Mouse (Mus musculus) thymus, adult 2 months (tissue): Measurements from ENCODE around the gene Grip1. TPM values are rescaled to one million over a fixed set of nuclear protein-coding genes. Genes with fewer than 3 reads are reported as not detected.

Source experiments
- DNase-seq: peaks from one replicate; pipeline ENCODE4 v3.0.0; 2021
- H3K27ac ChIP-seq: fragments of 200-500 bp; 2 replicates; pipeline ENCODE4 v1.5.1; 2012; ENCODE audit warnings: low read length, control low read depth; ENCODE audit not compliant: control insufficient read depth, insufficient read depth
- H3K27me3 ChIP-seq: fragments of 200-500 bp; 2 replicates; pipeline ENCODE4 v1.6.1; 2012; ENCODE audit warnings: mild to moderate bottlenecking, low read length, moderate library complexity, mixed read lengths; ENCODE audit not compliant: control insufficient read depth, insufficient read depth
- H3K36me3 ChIP-seq: fragments of 200-500 bp; 2 replicates; pipeline ENCODE4 v1.6.1; 2012; ENCODE audit warnings: mild to moderate bottlenecking, low read length, moderate library complexity; ENCODE audit not compliant: control insufficient read depth, insufficient read depth
- H3K4me1 ChIP-seq: fragments of 200-500 bp; replicated peaks from 2 replicates; pipeline ENCODE4 v1.6.1; 2012; ENCODE audit warnings: low read length; ENCODE audit not compliant: control insufficient read depth, insufficient read depth
- H3K4me3 ChIP-seq: fragments of 200-500 bp; 2 replicates; pipeline ENCODE4 v1.5.1; 2012; ENCODE audit warnings: mild to moderate bottlenecking, low read length, control low read depth, moderate library complexity; ENCODE audit not compliant: control insufficient read depth, insufficient read depth
- CTCF ChIP-seq: fragments of 200-500 bp; IDR thresholded peaks from 2 replicates; pipeline ENCODE4 v1.5.1; 2012; ENCODE audit warnings: mild to moderate bottlenecking, control low read depth, low read length, moderate library complexity, borderline replicate concordance; ENCODE audit not compliant: control insufficient read depth, poor library complexity, insufficient read depth; ENCODE audit errors: extremely low read depth
- POLR2A ChIP-seq: fragments of 200-500 bp; IDR thresholded peaks from 2 replicates; pipeline ENCODE4 v1.6.1; 2012; ENCODE audit warnings: mild to moderate bottlenecking, low read length, control low read depth, moderate library complexity; ENCODE audit not compliant: control insufficient read depth, poor library complexity, insufficient read depth; ENCODE audit errors: extremely low read depth
- WGBS: fragments of 180-500 bp; shearing (Covaris S2); methylation state at CpG from one replicate; pipeline ENCODE4 v1.1.7; 2018; 5-methylcytosine and 5-hydroxymethylcytosine counted together
- polyA plus RNA-seq: library from polyadenylated mRNA; depleted of rRNA; stranded (reverse); fragments of >200 nt; gene quantifications from 2 replicates; pipeline ENCODE4 v1.2.3, GENCODE M21; 2012

The Grip1 gene
- polyA plus RNA-seq, 1 experiment = 0.47 TPM

DNA sequence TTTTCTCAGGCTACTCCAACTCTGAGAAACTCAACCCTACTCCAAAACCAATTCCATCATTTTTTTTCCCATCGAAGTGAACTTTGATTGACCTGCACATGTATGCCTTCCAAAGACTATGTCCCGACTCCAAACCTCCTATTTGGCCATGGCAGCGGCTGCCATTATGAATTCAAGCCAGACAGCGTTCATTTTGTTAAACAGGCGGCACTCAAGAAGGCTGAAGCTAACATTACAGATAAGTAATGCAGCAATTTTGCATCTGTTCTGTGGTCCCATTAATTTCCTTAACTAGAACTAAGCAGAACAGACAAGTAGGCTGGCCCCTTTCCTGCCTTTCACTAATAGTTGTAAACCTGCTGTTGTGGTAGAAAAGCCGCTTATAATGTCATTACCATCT, 577.3 kb downstream of the Grip1 start:
- no peak for TF ChIP-seq POLR2A
- no peak for TF ChIP-seq CTCF
- Histone ChIP-seq H3K36me3 (no peaks in the 10 kb centered on the region), H3K27me3 (no peaks in the 10 kb centered on the region), H3K27ac (no peak overlapping the region), H3K4me3 (no peak overlapping the region), H3K4me1 (no peaks in the 10 kb centered on the region)
- WGBS = 93% methylated on average over 6 of the region's 6 CpGs
- no peak for DNase-seq

- no peaks in the 10 kb centered on the region for H3K27me3 ChIP-seq
- H3K4me3 ChIP-seq = no peak overlapping the region
- no peak overlapping the region for H3K27ac ChIP-seq
- no peaks in the 10 kb centered on the region for H3K36me3 ChIP-seq
- H3K4me1 ChIP-seq = no peaks in the 10 kb centered on the region
- no peak for DNase-seq
- TF ChIP-seq POLR2A = no peak
- no peak for TF ChIP-seq CTCF
- 96% methylated on average over 8 of the region's 8 CpGs for WGBS
Observed at GRCm38 (mm10) chr10:120031316-120031715, 577.7 kb downstream of the Grip1 start.

- Histone ChIP-seq H3K4me1 (no peaks in the 10 kb centered on the region), H3K36me3 (no peaks in the 10 kb centered on the region), H3K27me3 (no peaks in the 10 kb centered on the region), H3K4me3 (no peak overlapping the region), H3K27ac (no peak overlapping the region)
- WGBS = 96% methylated on average over 9 of the region's 9 CpGs
- no peak for DNase-seq
- TF ChIP-seq CTCF (no peak), POLR2A (no peak)
Observed at GRCm38 (mm10) chr10:120033866-120034265, 580.2 kb downstream of the Grip1 start.

- Histone ChIP-seq H3K36me3 (no peaks in the 10 kb centered on the region), H3K27ac (no peak overlapping the region), H3K27me3 (no peaks in the 10 kb centered on the region), H3K4me1 (no peaks in the 10 kb centered on the region), H3K4me3 (no peak overlapping the region)
- 71% methylated on average over 15 of the region's 15 CpGs for WGBS
- DNase-seq = no peak
- TF ChIP-seq CTCF = no peak
- no peak for TF ChIP-seq POLR2A
Observed at GRCm38 (mm10) chr10:120035211-120035733, 581.6 kb downstream of the Grip1 start.

GRCm38 (mm10) chr10:120035824-120036223, 582.2 kb downstream of the Grip1 start:
- no peak for DNase-seq
- no peaks in the 10 kb centered on the region for H3K4me1 ChIP-seq
- H3K27me3 ChIP-seq = no peaks in the 10 kb centered on the region
- H3K27ac ChIP-seq = no peak overlapping the region
- WGBS = 81% methylated on average over 6 of the region's 6 CpGs
- TF ChIP-seq POLR2A = no peak
- TF ChIP-seq CTCF = no peak
- no peaks in the 10 kb centered on the region for H3K36me3 ChIP-seq
- H3K4me3 ChIP-seq = no peak overlapping the region

- no peaks in the 10 kb centered on the region for H3K36me3 ChIP-seq
- TF ChIP-seq POLR2A = no peak
- TF ChIP-seq CTCF = no peak
- no peak overlapping the region for H3K4me3 ChIP-seq
- no peaks in the 10 kb centered on the region for H3K27me3 ChIP-seq
- no peak for DNase-seq
- no peak overlapping the region for H3K27ac ChIP-seq
- 95% methylated on average over 5 of the region's 5 CpGs for WGBS
- no peaks in the 10 kb centered on the region for H3K4me1 ChIP-seq
Observed at GRCm38 (mm10) chr10:120038194-120038593, 584.6 kb downstream of the Grip1 start.

DNA sequence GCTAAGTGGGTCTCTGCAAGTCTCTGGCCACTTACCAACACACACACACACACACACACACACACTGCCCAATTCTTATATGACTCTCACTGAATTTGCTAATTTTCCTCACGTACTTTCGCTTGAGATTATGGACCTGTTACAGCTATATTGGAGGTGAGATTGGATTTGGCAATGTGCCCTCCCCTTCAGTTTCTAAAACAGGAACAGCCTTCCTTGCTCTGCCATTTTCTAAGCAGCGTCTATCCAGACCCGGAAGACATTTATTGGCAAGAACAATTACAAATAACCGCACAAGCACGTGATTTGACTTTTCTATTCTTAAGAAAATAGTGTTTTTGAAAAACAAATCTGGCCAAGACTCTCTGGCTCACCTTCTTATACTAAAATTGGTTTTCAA, 590.6 kb downstream of the Grip1 start:
- H3K4me1 ChIP-seq = no peaks in the 10 kb centered on the region
- H3K27me3 ChIP-seq = no peaks in the 10 kb centered on the region
- H3K27ac ChIP-seq = no peak overlapping the region
- DNase-seq = no peak
- 94% methylated on average over 6 of the region's 6 CpGs for WGBS
- TF ChIP-seq CTCF (no peak), POLR2A (no peak)
- H3K36me3 ChIP-seq = no peaks in the 10 kb centered on the region
- H3K4me3 ChIP-seq = no peak overlapping the region
